Mouse (Mus musculus): ENCODE measurements around the gene Qdpr. TPM values are rescaled to one million over a fixed set of nuclear protein-coding genes. Genes with fewer than 3 reads are reported as not detected.
A peak's percentile ranks its signal among the peaks of the same experiment; 100 is the strongest.

The Qdpr gene
- 17.0 and 21.6 TPM in 2 replicates for polyA plus RNA-seq (2012; rRNA removed)

DNA sequence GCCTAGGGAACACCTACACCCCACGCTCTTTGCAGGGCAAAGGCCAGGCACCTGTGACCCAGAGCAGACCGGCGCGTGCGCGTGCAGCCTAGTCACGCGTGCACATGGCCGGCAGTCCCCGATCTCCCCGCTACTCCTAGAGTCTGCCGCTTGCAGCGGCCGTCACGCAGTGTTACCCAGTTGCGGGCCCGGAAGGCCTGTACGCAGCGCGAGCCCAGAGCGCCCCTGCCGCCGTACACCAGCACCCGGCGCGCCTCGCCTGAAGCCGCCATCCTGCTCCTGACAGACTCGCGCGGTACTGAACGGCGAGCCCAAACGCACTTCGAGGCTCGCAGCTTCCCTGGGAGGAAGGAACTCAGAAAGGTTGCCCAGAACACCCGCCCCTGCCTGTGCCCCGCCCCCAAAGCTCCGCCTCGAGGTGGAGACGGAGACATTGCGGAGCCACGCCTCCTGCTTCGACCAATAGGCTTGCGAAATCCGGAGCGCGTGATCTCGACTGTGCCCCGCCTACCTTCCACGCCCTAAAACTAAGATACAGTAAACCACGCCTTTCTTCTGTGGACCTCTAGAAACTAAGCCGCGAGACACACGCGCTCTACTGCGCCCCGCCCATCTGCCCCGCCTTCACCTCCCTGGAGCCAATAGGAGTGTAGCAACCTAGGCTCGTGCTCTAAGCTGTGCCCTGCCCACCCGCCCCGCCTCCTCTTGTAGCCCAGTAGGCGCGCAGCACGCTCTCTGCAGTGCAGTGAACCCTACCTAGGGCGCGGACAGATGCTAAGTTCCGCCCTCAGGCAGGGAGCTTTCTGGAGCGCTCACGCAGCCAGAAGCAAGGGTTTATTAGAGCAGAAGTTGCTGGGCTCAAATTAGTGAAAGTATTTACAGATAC is at the start of gene Qdpr:
Qdpr (minus strand) TSS at position 406 of the 886 bp plus-strand sequence.
- TF ChIP-seq CTCF (IDR thresholded peaks at IDR 0.05; ENCODE audit: control insufficient read depth, insufficient read depth, insufficient replicate concordance, low read depth, low read length) (no peak), POLR2A (IDR thresholded peaks at IDR 0.05; ENCODE audit: control insufficient read depth, low read depth, low read length) (peak; percentile 74)
- Histone ChIP-seq H3K4me3 (ENCODE audit: control insufficient read depth, low read depth, low read length) (peak within 1 kb of the TSS; percentile 90), H3K4me1 (ENCODE audit: control insufficient read depth, insufficient read depth, low read length) (peaks cover 9% of the 10 kb centered on the region), H3K36me3 (ENCODE audit: control insufficient read depth, insufficient read depth, low read length) (no peaks in the 10 kb centered on the region), H3K27ac (ENCODE audit: control insufficient read depth, insufficient read depth, low read depth, low read length) (peak within 1 kb of the TSS; percentile 83), H3K27me3 (ENCODE audit: control insufficient read depth, insufficient read depth, low read length) (no peaks in the 10 kb centered on the region)

DNA sequence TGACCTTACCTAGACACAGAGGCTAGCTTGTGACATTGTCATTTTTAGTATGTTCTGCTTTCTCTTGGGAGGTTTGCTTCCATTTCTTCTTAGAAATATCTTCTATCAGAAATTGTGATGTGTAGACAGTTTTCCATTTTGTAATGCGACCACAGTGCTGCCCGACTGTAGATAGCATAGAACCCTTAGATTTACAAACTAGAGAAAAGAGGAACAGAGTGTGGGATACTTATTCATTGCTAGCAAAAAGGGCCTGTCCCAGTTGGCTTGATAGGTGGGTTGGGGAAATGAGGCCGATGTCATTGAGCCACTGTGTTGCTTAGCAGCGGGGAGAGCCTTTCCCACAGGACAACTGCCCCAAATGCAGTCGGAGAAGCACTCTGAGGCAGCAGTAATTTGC is 47.5 kb upstream of the Qdpr start:
- no peaks in the 10 kb centered on the region for H3K27me3 ChIP-seq (ENCODE audit: control insufficient read depth, insufficient read depth, low read length)
- no peak overlapping the region for H3K27ac ChIP-seq (ENCODE audit: control insufficient read depth, insufficient read depth, low read depth, low read length)
- TF ChIP-seq CTCF (IDR thresholded peaks at IDR 0.05; ENCODE audit: control insufficient read depth, insufficient read depth, insufficient replicate concordance, low read depth, low read length) (no peak), POLR2A (IDR thresholded peaks at IDR 0.05; ENCODE audit: control insufficient read depth, low read depth, low read length) (no peak)
- peaks cover 2% of the 10 kb centered on the region; the same call in 1 of the 2 replicates for H3K4me1 ChIP-seq (ENCODE audit: control insufficient read depth, insufficient read depth, low read length)
- peaks cover 1% of the 10 kb centered on the region for H3K36me3 ChIP-seq (ENCODE audit: control insufficient read depth, insufficient read depth, low read length)
- no peak overlapping the region for H3K4me3 ChIP-seq (ENCODE audit: control insufficient read depth, low read depth, low read length)

DNA sequence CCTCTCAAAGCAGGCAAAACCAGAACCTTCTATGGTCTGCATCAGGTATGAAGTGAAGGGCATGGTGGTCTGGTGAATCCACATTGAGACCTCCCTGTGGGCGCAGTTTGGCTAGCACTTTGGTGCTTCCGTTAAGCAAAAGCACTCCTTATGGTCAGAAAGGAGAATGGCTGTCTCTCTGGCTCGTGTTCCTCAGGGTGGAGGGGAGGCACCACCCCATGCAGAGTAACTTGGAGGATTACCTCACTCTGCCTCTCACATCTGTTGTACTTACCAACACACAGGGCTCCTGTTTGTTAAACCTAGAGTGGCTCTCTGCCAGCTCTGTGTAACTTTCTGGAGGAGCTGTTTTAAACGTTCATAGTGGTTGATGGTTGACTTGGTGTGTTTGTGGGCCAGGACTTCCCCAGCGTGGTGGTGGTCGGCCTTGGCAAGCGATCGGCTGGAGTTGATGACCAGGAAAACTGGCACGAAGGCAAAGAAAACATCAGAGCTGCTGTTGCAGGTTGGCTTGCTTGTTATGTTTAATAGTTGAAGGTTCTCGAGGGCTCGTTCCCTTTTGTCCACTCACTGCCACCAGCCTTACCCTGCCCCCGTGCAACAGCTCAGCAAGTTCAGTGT is 47.0 kb upstream of the Qdpr start:
- no peak for TF ChIP-seq POLR2A (IDR thresholded peaks at IDR 0.05; ENCODE audit: control insufficient read depth, low read depth, low read length)
- no peak for TF ChIP-seq CTCF (IDR thresholded peaks at IDR 0.05; ENCODE audit: control insufficient read depth, insufficient read depth, insufficient replicate concordance, low read depth, low read length)
- peaks cover 1% of the 10 kb centered on the region for H3K36me3 ChIP-seq (ENCODE audit: control insufficient read depth, insufficient read depth, low read length)
- no peaks in the 10 kb centered on the region for H3K27me3 ChIP-seq (ENCODE audit: control insufficient read depth, insufficient read depth, low read length)
- H3K27ac ChIP-seq (ENCODE audit: control insufficient read depth, insufficient read depth, low read depth, low read length) = no peak overlapping the region
- H3K4me1 ChIP-seq (ENCODE audit: control insufficient read depth, insufficient read depth, low read length) = peaks cover 5% of the 10 kb centered on the region
- H3K4me3 ChIP-seq (ENCODE audit: control insufficient read depth, low read depth, low read length) = no peak overlapping the region

DNA sequence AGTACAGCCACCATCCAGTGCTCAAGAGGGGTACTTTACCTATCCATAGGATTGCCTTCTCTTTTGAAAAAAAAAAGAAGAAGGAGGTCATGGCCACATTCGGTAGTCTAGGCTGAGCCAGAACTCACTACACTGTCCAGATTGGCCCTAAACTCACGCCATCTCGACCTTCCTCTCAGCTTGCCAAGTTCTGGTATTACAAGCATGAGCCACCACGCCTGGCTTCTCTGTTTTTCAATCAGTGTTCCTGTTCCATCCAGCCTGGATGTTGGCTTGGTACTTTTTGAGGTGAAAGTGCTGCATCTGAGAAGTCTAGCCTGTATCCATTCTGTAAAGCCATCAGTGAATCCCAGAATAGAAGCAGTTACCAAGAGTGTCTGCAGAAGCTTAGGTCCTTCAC is 46.4 kb upstream of the Qdpr start:
- no peaks in the 10 kb centered on the region for H3K27me3 ChIP-seq (ENCODE audit: control insufficient read depth, insufficient read depth, low read length)
- no peak overlapping the region for H3K4me3 ChIP-seq (ENCODE audit: control insufficient read depth, low read depth, low read length)
- no peak overlapping the region for H3K27ac ChIP-seq (ENCODE audit: control insufficient read depth, insufficient read depth, low read depth, low read length)
- TF ChIP-seq CTCF (IDR thresholded peaks at IDR 0.05; ENCODE audit: control insufficient read depth, insufficient read depth, insufficient replicate concordance, low read depth, low read length) (no peak), POLR2A (IDR thresholded peaks at IDR 0.05; ENCODE audit: control insufficient read depth, low read depth, low read length) (no peak)
- H3K36me3 ChIP-seq (ENCODE audit: control insufficient read depth, insufficient read depth, low read length) = peaks cover 1% of the 10 kb centered on the region
- H3K4me1 ChIP-seq (ENCODE audit: control insufficient read depth, insufficient read depth, low read length) = peaks cover 5% of the 10 kb centered on the region

DNA sequence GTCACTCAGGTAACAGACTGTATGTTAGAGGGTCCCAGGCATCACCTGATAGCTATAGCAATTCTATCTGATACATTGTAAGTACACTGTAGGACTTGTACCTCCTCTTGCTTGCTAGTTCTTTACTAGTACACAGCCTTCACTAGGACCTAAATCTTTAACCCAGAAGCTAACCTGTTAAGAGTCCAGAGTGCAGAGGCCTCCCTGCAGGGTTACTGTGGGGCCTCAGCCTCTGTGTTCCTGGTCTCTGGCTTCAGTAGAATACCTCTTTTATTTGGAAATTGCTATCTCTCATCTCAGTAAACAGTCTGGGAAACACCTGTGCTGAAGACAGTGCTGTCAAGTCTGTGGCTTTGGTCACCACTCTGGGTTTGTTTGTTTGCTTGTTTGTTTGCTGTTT is 46.0 kb upstream of the Qdpr start:
- Histone ChIP-seq H3K4me3 (ENCODE audit: control insufficient read depth, low read depth, low read length) (no peak overlapping the region), H3K27me3 (ENCODE audit: control insufficient read depth, insufficient read depth, low read length) (no peaks in the 10 kb centered on the region), H3K4me1 (ENCODE audit: control insufficient read depth, insufficient read depth, low read length) (peaks cover 5% of the 10 kb centered on the region), H3K27ac (ENCODE audit: control insufficient read depth, insufficient read depth, low read depth, low read length) (no peak overlapping the region), H3K36me3 (ENCODE audit: control insufficient read depth, insufficient read depth, low read length) (peaks cover 1% of the 10 kb centered on the region)
- TF ChIP-seq POLR2A (IDR thresholded peaks at IDR 0.05; ENCODE audit: control insufficient read depth, low read depth, low read length) (no peak), CTCF (IDR thresholded peaks at IDR 0.05; ENCODE audit: control insufficient read depth, insufficient read depth, insufficient replicate concordance, low read depth, low read length) (no peak)

DNA sequence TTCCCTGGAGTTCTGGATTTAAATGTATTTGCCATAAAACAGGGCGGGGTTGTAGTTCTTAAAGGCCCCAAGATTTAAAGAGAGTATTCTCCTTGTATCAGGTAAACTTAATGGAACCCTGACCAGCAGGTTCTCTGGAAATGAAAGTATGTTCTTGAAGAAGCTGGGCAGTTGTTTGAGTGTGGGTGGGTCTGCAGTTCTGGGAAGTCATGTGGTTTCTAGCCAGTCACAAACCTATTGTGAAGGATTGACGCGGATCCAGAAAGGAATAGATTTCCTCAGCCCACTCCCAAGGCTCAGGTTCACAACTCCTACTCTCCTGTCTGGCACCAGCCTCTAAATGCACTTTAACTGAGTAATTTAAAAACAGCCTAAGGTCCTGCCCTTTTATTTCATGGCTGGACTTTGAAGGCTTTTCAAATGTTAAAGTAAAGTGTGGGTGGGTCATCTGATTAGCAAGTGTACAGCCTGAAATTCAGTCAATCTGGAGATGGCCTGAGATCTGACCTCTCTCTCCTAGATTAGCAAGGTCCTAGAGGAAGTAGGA is 45.5 kb upstream of the Qdpr start:
- peaks cover 5% of the 10 kb centered on the region for H3K4me1 ChIP-seq (ENCODE audit: control insufficient read depth, insufficient read depth, low read length)
- no peak overlapping the region for H3K27ac ChIP-seq (ENCODE audit: control insufficient read depth, insufficient read depth, low read depth, low read length)
- H3K27me3 ChIP-seq (ENCODE audit: control insufficient read depth, insufficient read depth, low read length) = no peaks in the 10 kb centered on the region
- TF ChIP-seq POLR2A (IDR thresholded peaks at IDR 0.05; ENCODE audit: control insufficient read depth, low read depth, low read length) (no peak), CTCF (IDR thresholded peaks at IDR 0.05; ENCODE audit: control insufficient read depth, insufficient read depth, insufficient replicate concordance, low read depth, low read length) (no peak)
- H3K4me3 ChIP-seq (ENCODE audit: control insufficient read depth, low read depth, low read length) = no peak overlapping the region
- no peaks in the 10 kb centered on the region; the same call in none of the 2 replicates for H3K36me3 ChIP-seq (ENCODE audit: control insufficient read depth, insufficient read depth, low read length)
